Mouse (Mus musculus) skeletal muscle tissue, adult 2 months (tissue): ENCODE measurements around the gene Hist1h2ac.
"Not testable (repeated sequence)": the region's sequence is repeated elsewhere in the genome, so short reads cannot be mapped to it uniquely, and the experiment has no call there.

Experiments
- DNase-seq: peaks from one replicate; pipeline ENCODE4 v3.0.0-alpha.2; 2012; ENCODE audit warnings: low read depth, low spot score

Gene Hist1h2ac

DNA sequence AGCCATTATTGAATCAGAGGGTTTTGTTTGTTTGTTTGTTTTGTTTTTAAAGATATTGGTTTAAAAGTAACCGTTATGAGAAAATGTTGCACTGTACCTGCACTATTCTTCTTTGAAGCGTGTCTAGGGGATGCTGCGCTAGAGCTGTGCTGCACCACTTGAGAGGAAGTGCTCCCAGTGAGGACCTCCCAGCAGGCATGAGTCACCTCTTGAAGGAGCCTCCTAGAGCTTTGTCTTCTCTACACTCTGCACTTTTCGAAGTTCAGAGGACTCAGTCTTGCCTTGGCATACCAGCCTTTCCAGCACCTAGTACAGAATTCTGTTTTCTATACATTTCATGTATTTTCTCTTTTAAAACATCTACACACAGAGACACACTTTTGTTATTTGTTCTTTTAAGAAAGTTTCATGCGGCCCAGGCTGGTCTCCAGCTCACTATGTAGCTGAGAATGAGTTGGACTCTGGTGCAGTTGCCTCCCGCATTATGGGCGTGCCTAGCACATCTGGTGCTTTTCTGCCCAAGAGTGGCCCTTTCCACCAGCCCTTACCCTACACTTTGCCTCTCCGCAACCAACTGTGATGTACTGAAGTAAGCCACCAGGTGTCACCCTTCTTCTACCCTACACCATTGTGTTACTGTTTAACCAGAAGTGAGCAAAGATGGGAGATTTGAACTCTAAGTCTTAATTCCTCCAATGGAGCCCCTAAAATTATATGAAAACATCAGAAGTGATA lies 17.2 kb upstream of the Hist1h2ac start:
- peak; percentile 69 for DNase-seq

GRCm38 (mm10) chr13:23699767-23700166 lies 16.0 kb upstream of the Hist1h2ac start:
- no peak for DNase-seq

DNA sequence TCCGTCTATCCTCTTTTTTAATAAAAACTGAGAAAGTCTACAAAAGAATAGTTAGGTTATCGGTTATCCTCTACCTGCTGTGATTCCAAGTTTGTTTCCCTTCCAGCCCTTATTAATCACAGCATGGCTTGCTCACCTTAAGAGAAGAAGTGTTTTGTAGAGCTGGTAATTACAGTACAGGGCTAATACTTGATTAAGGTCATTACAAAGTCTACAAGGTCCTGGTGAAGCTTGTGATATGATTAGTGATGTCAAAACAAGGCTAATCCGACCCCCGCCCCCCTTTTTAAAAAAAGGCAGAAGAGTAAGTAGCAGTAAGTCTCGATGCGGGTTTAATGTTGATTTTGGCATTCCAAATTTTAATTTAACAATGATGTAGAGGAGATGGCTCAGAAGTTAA lies 15.2 kb upstream of the Hist1h2ac start:
- no peak for DNase-seq

DNA sequence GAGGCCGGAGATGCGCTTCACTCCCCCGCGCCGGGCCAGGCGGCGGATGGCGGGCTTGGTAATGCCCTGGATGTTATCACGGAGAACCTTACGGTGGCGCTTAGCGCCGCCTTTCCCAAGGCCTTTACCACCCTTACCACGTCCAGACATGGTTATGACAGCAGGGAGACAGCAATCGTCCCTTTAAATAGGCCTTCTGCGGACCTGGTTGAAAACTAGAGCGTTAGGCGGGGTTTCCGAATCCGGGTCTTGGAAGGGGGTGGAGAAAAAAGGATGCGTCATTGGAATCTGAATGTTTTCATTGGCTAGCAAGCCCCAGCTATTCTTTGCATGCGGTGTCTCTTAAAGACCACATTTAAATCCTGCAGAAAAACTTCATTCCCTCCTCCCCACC lies 14.5 kb upstream of the Hist1h2ac start, which contains the start of gene Hist1h4c:
TSS of gene Hist1h4c (minus strand) at position 155 of the 394 bp plus-strand sequence.
- peak; percentile 99 for DNase-seq

- peak; percentile 52 for DNase-seq
Measured at GRCm38 (mm10) chr13:23697491-23698299, 13.9 kb upstream of the Hist1h2ac start.

GRCm38 (mm10) chr13:23696061-23696474 lies 12.3 kb upstream of the Hist1h2ac start:
- DNase-seq, result no peak

DNA sequence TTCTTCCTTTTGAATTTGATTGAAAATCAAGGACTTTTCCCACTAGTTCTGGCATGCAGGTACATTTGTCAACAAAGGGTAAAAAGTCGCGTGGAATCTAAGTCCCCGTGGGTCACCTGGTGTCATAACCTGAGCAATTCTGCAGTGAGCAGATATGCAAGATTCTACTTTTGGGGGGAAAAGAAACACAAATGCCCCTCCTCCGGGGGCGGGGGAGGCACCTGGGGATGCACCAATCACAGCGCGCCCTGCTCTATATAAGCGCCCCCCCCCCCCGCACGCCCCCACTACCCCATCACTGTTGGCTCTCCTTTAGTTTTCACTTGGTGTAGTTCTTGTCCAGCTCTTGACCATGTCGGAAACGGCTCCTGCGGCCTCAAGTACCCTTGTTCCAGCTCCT lies 11.8 kb upstream of the Hist1h2ac start, which contains the start of gene Hist1h1t:
TSS of gene Hist1h1t (plus strand) at position 301 of the 400 bp plus-strand sequence.
- DNase-seq, result no peak

DNA sequence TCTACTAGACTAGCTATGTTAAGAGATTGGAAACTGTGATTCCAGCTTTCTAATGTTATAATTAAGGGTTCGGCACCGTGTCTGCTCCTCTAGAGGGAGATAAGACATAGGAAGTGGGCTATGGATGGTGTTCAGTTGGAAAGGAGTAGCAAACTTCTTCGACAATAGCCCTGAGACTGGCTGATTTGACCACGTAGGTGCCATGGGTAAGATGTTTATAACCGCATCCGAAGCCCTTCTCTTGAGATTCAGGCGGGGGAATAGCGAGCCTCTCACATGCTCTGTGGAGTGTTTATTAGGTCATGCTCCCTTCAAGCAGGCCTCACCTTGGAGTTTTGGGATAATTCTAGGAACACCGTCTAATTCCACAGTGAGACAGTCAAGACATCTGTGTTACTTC lies 11.2 kb upstream of the Hist1h2ac start:
- no peak for DNase-seq

DNA sequence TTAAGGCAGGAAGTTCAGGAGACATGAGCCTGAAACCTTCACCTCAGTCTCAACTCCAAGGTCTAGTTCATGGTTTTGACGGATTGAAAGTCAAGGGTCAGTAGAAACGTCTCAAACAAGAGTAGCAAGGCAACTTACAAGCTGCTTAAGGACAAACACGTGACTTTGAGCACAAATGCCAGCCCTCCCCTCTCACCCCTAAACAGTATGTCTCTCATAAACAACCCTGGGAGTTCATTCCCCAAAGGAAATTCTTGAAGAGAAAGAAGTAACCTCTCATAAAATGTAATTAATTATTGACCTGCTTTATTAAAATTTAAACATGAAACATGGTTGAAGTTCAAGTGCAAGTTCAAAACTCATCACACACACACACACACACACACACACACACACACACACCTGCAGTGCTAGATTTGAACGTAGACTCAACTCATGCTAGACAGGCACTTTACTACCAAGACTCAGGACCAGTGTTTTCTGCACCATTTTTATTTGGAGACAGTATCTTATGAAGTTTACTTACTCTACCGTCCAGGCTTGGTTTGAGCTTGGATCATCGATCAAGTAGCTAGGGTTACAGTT lies 10.2 kb upstream of the Hist1h2ac start:
- DNase-seq, result no peak

DNA sequence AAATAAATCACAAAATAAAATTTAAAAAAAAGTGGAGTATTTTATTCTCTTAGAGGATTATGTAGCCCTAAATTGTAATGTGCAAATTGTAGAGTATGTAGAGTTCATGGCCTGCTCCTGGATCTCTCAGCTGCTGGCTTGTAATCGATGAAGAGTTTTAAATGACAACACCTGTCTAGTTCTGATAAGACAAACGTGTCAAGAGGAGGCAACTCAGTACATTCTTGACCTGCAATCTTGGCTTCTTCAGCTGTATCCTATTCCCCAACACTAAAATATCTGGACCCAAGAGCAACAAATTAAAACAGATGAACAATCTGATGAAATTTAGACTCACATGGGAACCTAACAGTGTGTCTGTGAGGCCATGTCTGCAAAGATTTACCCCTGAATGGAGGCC lies 5.7 kb upstream of the Hist1h2ac start:
- DNase-seq, result no peak

DNA sequence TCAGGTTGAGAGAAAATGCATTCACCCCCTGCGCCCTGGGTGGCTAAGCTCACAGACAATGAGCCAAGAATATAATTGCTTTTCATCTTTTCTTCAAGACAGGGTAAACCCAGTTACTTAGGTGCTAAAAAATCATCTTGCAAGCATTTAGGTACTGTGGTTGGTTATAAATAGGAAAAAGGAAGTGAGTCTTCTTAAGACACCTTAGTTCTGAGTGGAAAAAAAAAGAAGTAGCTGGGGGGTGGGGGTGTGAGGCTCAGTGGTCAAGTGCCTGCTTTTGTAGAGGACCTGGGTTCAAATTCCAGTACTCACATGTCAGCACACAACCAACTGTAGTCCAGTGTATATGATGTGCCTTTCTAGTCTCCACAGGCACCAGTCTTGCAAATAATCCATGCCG lies 5.2 kb upstream of the Hist1h2ac start:
- DNase-seq, result no peak

GRCm38 (mm10) chr13:23687907-23688306 lies 4.2 kb upstream of the Hist1h2ac start:
- DNase-seq, result no peak

- DNase-seq, result no peak
Measured at GRCm38 (mm10) chr13:23687181-23687580, 3.4 kb upstream of the Hist1h2ac start.

GRCm38 (mm10) chr13:23685966-23686365 lies 2.2 kb upstream of the Hist1h2ac start:
- no peak for DNase-seq

DNA sequence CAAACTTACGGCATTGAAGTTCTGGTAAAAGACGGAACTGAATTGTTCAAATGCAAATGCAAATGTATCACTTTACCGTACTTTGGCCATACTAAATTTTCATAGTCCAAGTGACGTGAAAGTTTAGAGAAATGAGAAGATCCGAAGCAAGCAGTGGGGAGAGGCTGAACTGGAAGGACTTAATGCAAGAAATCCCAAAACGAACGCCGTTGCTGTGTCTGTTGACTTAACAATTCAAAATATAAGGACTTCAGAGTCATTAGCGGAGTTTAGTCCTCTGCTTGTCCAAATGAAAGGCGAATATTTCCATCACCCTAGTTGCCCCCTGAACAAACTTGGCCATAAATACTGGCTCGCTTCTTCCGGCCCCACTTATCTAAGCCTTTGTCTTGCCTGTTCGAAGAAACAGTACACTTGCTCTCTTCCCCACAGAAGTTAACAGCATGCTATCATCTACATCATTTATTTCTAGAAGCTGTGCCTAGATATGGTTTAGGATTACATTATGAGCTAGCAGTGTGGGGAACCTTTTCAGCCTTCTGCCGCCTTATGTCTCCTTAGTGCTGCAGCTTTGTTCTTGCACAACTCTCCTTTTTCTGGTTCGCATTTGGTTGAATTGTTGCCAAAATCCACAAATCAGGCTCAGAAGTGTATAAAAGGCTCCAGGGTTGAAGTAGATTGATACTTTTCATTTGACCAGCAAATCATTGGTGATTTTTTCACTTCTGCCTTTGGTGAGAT lies 1.5 kb upstream of the Hist1h2ac start:
- DNase-seq, result no peak

- DNase-seq, result peak; percentile 76
Measured at GRCm38 (mm10) chr13:23684295-23684945, 672 bp upstream of the Hist1h2ac start.

DNA sequence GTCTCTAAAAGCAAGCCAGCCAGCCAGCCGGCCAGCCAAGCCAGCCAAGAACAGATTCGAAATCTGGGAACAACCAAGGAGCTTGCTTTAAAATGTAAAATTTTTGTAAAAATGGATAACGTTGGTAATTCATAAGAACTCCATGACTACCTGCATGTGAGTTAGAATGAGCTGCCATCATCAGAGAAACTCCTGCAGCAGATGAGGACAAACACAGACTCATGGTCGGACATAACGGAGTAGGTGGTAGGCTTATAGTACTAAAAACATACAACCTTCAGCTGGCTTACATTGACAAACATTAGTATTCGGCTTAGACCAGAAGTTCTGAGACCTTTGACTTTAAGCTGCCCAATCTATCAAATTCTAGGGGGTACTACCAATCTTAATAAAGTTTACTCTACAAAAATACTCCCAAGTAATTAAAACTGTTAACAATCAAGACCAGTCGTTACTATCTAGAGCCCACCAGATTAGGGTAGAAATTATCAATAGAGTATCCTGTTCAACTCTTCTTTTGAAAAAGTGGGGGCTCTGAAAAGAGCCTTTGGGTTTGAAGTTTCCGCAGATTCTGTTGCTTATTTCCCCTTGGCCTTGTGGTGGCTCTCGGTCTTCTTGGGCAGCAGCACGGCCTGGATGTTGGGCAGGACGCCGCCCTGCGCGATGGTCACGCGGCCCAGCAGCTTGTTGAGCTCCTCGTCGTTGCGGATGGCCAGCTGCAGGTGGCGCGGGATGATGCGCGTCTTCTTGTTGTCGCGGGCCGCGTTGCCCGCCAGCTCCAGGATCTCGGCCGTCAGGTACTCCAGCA lies 597 bp downstream of the Hist1h2ac start:
- not testable (repeated sequence) for DNase-seq

- no peak for DNase-seq
Measured at GRCm38 (mm10) chr13:23682623-23682946, 1.2 kb downstream of the Hist1h2ac start.

DNA sequence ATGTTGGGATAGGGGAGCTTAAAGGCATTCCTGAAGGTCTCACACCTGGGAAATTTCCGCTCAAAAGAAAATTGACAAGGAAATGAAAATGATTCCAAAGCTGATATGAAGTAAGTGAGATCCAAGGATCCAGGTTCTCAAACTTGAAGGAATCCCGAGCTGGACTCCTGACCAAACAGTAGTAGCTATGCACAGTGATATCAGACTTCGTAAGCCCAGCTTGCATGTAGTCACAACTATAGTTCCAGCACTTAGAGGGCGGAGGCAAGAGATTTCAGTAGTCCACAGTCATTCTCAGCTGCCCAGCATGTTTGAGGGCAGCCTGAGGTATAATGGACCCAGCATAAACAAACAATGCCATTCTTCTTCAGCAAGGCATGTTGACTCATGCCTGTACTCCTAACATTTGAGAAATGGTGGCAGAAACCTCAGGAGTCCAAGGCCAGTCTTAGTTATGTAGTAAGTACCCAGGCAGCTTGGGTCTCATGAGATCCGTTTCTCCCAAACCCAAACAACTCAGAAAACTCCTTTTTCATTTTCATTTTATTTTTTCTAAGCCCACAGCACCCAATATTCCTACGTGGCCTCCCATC lies 1.7 kb downstream of the Hist1h2ac start:
- no peak for DNase-seq

- no peak for DNase-seq
Measured at GRCm38 (mm10) chr13:23662536-23662935, 21.2 kb downstream of the Hist1h2ac start.
